In the genomic region with DNA sequence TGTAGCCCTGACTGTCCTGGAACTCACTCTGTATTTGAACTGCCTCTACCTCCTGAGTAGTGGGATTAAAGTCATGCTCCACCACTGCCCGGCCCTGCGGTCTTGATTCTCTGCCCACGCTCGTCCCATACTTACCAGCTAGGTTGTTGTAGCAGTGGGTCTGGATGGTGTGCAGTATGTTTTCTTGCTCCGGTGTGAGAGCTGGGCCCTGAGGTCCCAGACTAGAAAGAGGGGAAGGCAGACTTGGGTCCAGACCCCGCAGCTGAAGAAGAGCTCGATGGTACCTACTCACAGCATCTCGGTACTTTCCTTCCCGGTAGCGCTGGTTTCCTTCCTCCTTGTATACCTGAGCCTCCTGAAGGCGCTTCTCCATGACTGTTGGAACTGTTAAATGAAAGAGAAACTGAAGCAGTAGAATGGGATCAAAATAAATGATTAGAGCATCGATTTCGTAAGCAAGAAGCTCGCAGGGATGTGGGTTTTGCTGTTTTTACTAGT, we compare ENCODE assay signal across 8 mouse cellular contexts. TPM values are rescaled to one million over a fixed set of nuclear protein-coding genes. Genes with fewer than 3 reads are reported as not detected.
DNase-seq lines count a peak whose midpoint lies in the region; ATAC-seq lines count a peak whose summit lies in the region.

No protein-coding gene starts in this region.

- peak overlapping the region; percentile 99 for H3K27ac ChIP-seq in limb, embryonic 12.5 days
- peak overlapping the region; percentile 100 for H3K27ac ChIP-seq in stomach, embryonic 15.5 days

- no peaks in the 10 kb centered on the region for H3K27me3 ChIP-seq in limb, embryonic 12.5 days
- H3K27me3 ChIP-seq in stomach, embryonic 15.5 days (replicated peaks), result no peaks in the 10 kb centered on the region

- ATAC-seq in limb, embryonic 12.5 days (ENCODE audit: insufficient number of reproducible peaks, insufficient read depth, low FRiP score, low TSS enrichment, low read depth), result no peak
- no peak for ATAC-seq in stomach, embryonic 15.5 days (ENCODE audit: insufficient read depth, low FRiP score, low read depth)

- peak overlapping the region; percentile 99 for H3K4me2 ChIP-seq in limb, embryonic 12.5 days
- peak overlapping the region; percentile 74 for H3K4me2 ChIP-seq in stomach, embryonic 15.5 days

- H3K36me3 ChIP-seq in limb, embryonic 12.5 days, result peaks cover 43% of the 10 kb centered on the region
- H3K36me3 ChIP-seq in stomach, embryonic 15.5 days, result peaks cover 20% of the 10 kb centered on the region; the same call in 1 of the 2 replicates

- no peaks in the 10 kb centered on the region for H3K9me3 ChIP-seq in limb, embryonic 12.5 days
- no peaks in the 10 kb centered on the region for H3K9me3 ChIP-seq in stomach, embryonic 15.5 days

- WGBS in limb, embryonic 12.5 days, result 27% methylated on average over 14 of the region's 14 CpGs
- 18% methylated on average over 14 of the region's 14 CpGs for WGBS in stomach, embryonic 15.5 days

- H3K4me3 ChIP-seq in limb, embryonic 12.5 days (replicated peaks), result peak overlapping the region; percentile 100
- H3K4me3 ChIP-seq in stomach, embryonic 15.5 days (replicated peaks), result peak overlapping the region; percentile 93

- peaks cover 41% of the 10 kb centered on the region for H3K4me1 ChIP-seq in limb, embryonic 12.5 days (replicated peaks)
- H3K4me1 ChIP-seq in stomach, embryonic 15.5 days, result peaks cover 29% of the 10 kb centered on the region; the same call in 1 of the 2 replicates

- H3K9ac ChIP-seq in limb, embryonic 12.5 days (replicated peaks), result peak overlapping the region; percentile 83
- peak overlapping the region; percentile 60 for H3K9ac ChIP-seq in stomach, embryonic 15.5 days

- peak; percentile 58 for DNase-seq in cerebellum, adult 9-10 months
- no peak for DNase-seq in cerebellum, postnatal 14 days
- peak; percentile 26 to 41 for DNase-seq in spleen, postnatal 10 days (ENCODE audit: low spot score in 2 of 2)
- no peak for DNase-seq in spleen, adult 12 weeks (ENCODE audit: low spot score)
- DNase-seq in adrenal gland, adult 2 months, result no peak
- DNase-seq in adrenal gland, postnatal 14 days, result no peak

RNA-seq across cellular contexts. Expression of a gene that starts 0.8 kb away (rescaled TPM):
- 70.3 and 77.2 TPM in 2 replicates for polyA plus RNA-seq in limb, embryonic 12.5 days (2016; fragmentation: Nextera tagmentation; extraction: Ambion mirVana)
- polyA plus RNA-seq in stomach, embryonic 15.5 days (2015; fragmentation: Nextera tagmentation; extraction: Ambion mirVana), result 49.7 and 52.1 TPM in 2 replicates
- 10 to 100 TPM; 28.8 to 39.3 TPM for total RNA-seq in adrenal gland, adult 2 months (2021)
- polyA plus RNA-seq in adrenal gland, adult 2 months (2012; rRNA removed), result 5.4 and 7.0 TPM in 2 replicates
- 29.6 and 32.0 TPM in 2 replicates for total RNA-seq in adrenal gland, postnatal 14 days (2021)

RNA-seq across cellular contexts. Expression of a gene that starts 1.5 kb away (rescaled TPM):
- 6.0 and 6.7 TPM in 2 replicates for polyA plus RNA-seq in limb, embryonic 12.5 days (2016; fragmentation: Nextera tagmentation; extraction: Ambion mirVana)
- 5.9 and 6.6 TPM in 2 replicates for polyA plus RNA-seq in stomach, embryonic 15.5 days (2015; fragmentation: Nextera tagmentation; extraction: Ambion mirVana)
- total RNA-seq in adrenal gland, adult 2 months (2021), result 10 to 100 TPM; 56.3 to 57.4 TPM
- polyA plus RNA-seq in adrenal gland, adult 2 months (2012; rRNA removed), result 8.4 and 10.0 TPM in 2 replicates
- total RNA-seq in adrenal gland, postnatal 14 days (2021), result 77.0 and 79.6 TPM in 2 replicates

RNA-seq across cellular contexts. Expression of a gene that starts 11.2 kb away (rescaled TPM):
- not detected in 2 replicates for polyA plus RNA-seq in limb, embryonic 12.5 days (2016; fragmentation: Nextera tagmentation; extraction: Ambion mirVana)
- polyA plus RNA-seq in stomach, embryonic 15.5 days (2015; fragmentation: Nextera tagmentation; extraction: Ambion mirVana), result not detected in 2 replicates
- total RNA-seq in adrenal gland, adult 2 months (2021), result 10 to 100 TPM in 1 of 2 experiments, not detected in 1; 11.6 TPM
- polyA plus RNA-seq in adrenal gland, adult 2 months (2012; rRNA removed), result not detected in 2 replicates
- total RNA-seq in adrenal gland, postnatal 14 days (2021), result 7.5 TPM in 1 of 2 replicates, not detected in the other

RNA-seq across cellular contexts. Expression of a gene that starts 16.0 kb away (rescaled TPM):
- 6.1 and 6.2 TPM in 2 replicates for polyA plus RNA-seq in limb, embryonic 12.5 days (2016; fragmentation: Nextera tagmentation; extraction: Ambion mirVana)
- 4.1 and 4.4 TPM in 2 replicates for polyA plus RNA-seq in stomach, embryonic 15.5 days (2015; fragmentation: Nextera tagmentation; extraction: Ambion mirVana)
- total RNA-seq in adrenal gland, adult 2 months (2021), result 1 to 10 TPM; 2.1 to 3.4 TPM
- polyA plus RNA-seq in adrenal gland, adult 2 months (2012; rRNA removed), result 1.9 and 2.4 TPM in 2 replicates
- 2.4 and 2.9 TPM in 2 replicates for total RNA-seq in adrenal gland, postnatal 14 days (2021)

RNA-seq across cellular contexts. Expression of a gene that starts 18.9 kb away (rescaled TPM):
- polyA plus RNA-seq in limb, embryonic 12.5 days (2016; fragmentation: Nextera tagmentation; extraction: Ambion mirVana), result 43.1 and 43.2 TPM in 2 replicates
- polyA plus RNA-seq in stomach, embryonic 15.5 days (2015; fragmentation: Nextera tagmentation; extraction: Ambion mirVana), result 49.7 and 53.4 TPM in 2 replicates
- total RNA-seq in adrenal gland, adult 2 months (2021), result 100 to 1,000 TPM; 178 to 191 TPM
- 373 and 386 TPM in 2 replicates for polyA plus RNA-seq in adrenal gland, adult 2 months (2012; rRNA removed)
- 143 and 153 TPM in 2 replicates for total RNA-seq in adrenal gland, postnatal 14 days (2021)

Comparison
In these comparisons a context has a peak if more than half of its experiments do, and no peak if none do; other contexts are left out.
1. DNase-seq: peak in cerebellum, adult 9-10 months (single experiment) and spleen, postnatal 10 days (2 of 2); none in cerebellum, postnatal 14 days (0 of 2), spleen, adult 12 weeks (single experiment), adrenal gland, adult 2 months (single experiment) and adrenal gland, postnatal 14 days (single experiment).